Mouse (Mus musculus) heart, embryonic 12.5 days (tissue): Measurements from ENCODE around the gene Cblb. TPM values are rescaled to one million over a fixed set of nuclear protein-coding genes. Genes with fewer than 3 reads are reported as not detected.

Experiments
- ATAC-seq: fragments of 200-750 bp; cut with Nextera tagmentation; 2 replicates; pipeline ENCODE4 v1.8.0; 2017; ENCODE audit warnings: moderate TSS enrichment, moderate library complexity; ENCODE audit not compliant: insufficient number of reproducible peaks, low FRiP score
- H3K27ac ChIP-seq: fragments of 300-500 bp; sonication (generic); 2 replicates; pipeline ENCODE4 v1.5.1; 2016; ENCODE audit warnings: mild to moderate bottlenecking, moderate library complexity; ENCODE audit not compliant: poor library complexity, severe bottlenecking
- H3K27me3 ChIP-seq: fragments of 300-500 bp; sonication (generic); replicated peaks from 2 replicates; pipeline ENCODE4 v1.6.1; 2016; ENCODE audit warnings: mild to moderate bottlenecking, moderate library complexity
- H3K36me3 ChIP-seq: fragments of 300-500 bp; sonication (generic); 2 replicates; pipeline ENCODE4 v1.6.1; 2016; ENCODE audit warnings: mild to moderate bottlenecking, moderate library complexity
- H3K4me1 ChIP-seq: fragments of 300-500 bp; sonication (generic); replicated peaks from 2 replicates; pipeline ENCODE4 v1.6.1; 2016; ENCODE audit warnings: mild to moderate bottlenecking
- H3K4me2 ChIP-seq: fragments of 300-500 bp; sonication (generic); 2 replicates; pipeline ENCODE4 v1.6.1; 2016; ENCODE audit warnings: mild to moderate bottlenecking, moderate library complexity
- H3K4me3 ChIP-seq: fragments of 300-500 bp; sonication (generic); 2 replicates; pipeline ENCODE4 v1.5.1; 2016; ENCODE audit warnings: mild to moderate bottlenecking
- H3K9ac ChIP-seq: fragments of 300-500 bp; sonication (generic); 2 replicates; pipeline ENCODE4 v1.6.1; 2016; ENCODE audit warnings: mild to moderate bottlenecking, moderate library complexity
- H3K9me3 ChIP-seq: fragments of 300-500 bp; sonication (generic); replicated peaks from 2 replicates; pipeline ENCODE4 v1.6.1; 2016; ENCODE audit warnings: mild to moderate bottlenecking, moderate library complexity
- WGBS: fragments of 180-500 bp; shearing (Covaris S2); methylation state at CpG from one replicate; pipeline ENCODE4 v1.1.7; 2016; 5-methylcytosine and 5-hydroxymethylcytosine counted together
- polyA plus RNA-seq: library from polyadenylated mRNA; unstranded; fragments of >200 nt; fragmentation: Nextera tagmentation; extraction: Ambion mirVana; gene quantifications from 2 replicates; pipeline ENCODE4 v1.2.1, GENCODE M21; 2016

Cblb gene
- polyA plus RNA-seq, 1 experiment from 2014 or later: 15.4 TPM

DNA sequence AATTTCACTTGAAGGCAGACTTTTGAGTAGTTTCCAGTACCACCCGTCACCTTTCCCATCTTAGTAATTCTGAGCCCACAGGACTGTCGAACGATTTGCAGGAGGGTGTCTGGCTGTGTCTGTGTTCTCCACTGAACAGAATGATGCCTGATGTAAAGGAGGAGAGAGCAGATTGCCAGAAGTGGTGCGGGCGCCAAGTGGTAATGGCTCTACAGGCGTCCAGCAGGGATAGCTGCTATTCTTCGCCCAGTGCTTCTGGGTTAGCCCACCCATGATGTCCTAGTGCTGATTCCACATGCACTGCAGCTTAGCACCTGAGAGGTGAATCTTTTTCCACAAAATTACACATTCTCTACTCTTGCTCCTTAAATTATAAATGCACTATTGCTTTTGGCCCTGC, 45.6 kb downstream of the Cblb start:
- no peak overlapping the region for H3K4me2 ChIP-seq
- no peaks in the 10 kb centered on the region for H3K27me3 ChIP-seq
- H3K4me1 ChIP-seq: peaks cover 54% of the 10 kb centered on the region
- no peak overlapping the region for H3K9ac ChIP-seq
- WGBS: 52% methylated on average over 7 of the region's 7 CpGs
- H3K27ac ChIP-seq: 0 out of 2 replicates have a peak overlapping the region, but pooled peaks have one; percentile 33
- H3K4me3 ChIP-seq: no peak overlapping the region
- no peaks in the 10 kb centered on the region for H3K36me3 ChIP-seq
- no peaks in the 10 kb centered on the region for H3K9me3 ChIP-seq
- no peak for ATAC-seq

DNA sequence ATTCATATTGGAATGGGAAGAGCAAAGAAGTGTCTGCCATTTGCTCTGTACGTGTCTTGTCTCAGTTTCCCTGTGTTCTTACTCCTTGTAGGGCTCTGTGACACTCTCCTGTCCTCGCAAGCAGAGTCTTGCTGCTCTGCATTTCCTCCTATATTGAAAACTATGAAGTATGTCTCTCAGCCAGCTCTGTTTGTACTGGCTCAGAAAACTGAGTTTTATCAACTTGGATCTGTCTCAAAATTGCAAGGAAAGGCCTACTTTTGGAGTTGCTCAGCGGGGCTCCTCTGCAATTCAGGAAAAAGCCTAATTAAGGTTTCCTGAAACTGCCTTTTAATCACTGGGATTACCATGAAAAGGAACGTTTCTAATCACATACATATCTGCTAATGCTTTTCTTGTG, 46.9 kb downstream of the Cblb start:
- no peaks in the 10 kb centered on the region for H3K9me3 ChIP-seq
- no peak for ATAC-seq
- H3K4me1 ChIP-seq: peaks cover 48% of the 10 kb centered on the region
- H3K36me3 ChIP-seq: no peaks in the 10 kb centered on the region
- H3K27me3 ChIP-seq: no peaks in the 10 kb centered on the region
- no peak overlapping the region for H3K27ac ChIP-seq
- H3K9ac ChIP-seq: no peak overlapping the region
- 63% methylated on average over 4 of the region's 4 CpGs for WGBS
- no peak overlapping the region for H3K4me2 ChIP-seq
- no peak overlapping the region for H3K4me3 ChIP-seq

DNA sequence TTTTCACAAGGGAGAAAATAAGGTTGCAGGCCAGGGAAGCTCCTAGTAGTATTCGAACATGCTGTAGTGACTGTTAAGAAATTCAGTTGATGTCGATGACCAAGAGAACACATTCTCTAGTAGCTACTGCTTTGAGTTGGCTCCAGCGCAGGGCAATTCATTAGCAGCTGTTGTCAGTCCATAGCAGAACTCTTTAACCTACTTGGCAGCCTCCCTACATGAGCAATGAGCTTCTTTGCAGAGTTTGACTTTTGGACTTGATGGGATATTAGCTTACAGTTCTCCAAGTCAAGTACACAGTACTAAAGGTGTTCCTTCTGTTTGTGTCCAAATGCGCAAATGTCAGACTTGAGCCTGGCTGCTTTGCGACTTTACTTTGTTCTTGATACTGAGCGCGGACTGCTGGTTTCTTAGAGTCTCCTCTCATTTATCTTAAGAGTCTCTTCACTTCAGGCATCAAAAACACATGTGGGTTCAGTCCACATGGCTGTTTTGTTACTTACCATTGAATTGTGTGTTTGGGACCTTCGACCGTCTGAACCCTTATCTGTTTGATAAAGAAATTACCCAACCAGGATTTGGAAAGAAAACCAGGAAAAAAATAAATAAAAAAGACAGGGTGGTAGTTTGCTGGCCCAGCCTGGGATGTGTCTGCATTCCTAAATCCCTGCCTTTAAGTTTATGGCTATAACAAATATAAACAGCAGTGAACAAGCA, 47.9 kb downstream of the Cblb start:
- 54% methylated on average over 9 of the region's 9 CpGs for WGBS
- peaks cover 43% of the 10 kb centered on the region for H3K4me1 ChIP-seq

DNA sequence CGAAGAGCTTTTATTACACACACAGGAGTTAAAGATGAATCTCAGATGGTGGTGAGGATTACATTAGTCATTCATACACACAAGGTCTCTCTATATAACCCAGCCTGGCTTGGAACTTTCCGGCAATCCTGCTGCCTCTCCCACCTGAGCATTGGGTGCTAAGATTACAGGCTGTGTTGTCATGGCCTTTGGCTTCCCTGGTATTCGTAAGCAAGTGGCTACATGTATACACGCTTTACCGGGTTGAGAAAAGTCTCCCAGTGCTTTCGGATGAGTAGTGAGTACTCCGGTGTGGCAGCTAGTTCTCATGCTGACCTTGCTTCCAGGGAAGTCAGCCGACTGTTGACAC, 48.4 kb downstream of the Cblb start:
- H3K9me3 ChIP-seq: no peaks in the 10 kb centered on the region
- no peak for ATAC-seq
- WGBS: 89% methylated on average over 8 of the region's 8 CpGs
- H3K9ac ChIP-seq: no peak overlapping the region
- peaks cover 43% of the 10 kb centered on the region for H3K4me1 ChIP-seq
- H3K27me3 ChIP-seq: no peaks in the 10 kb centered on the region
- no peak overlapping the region for H3K4me3 ChIP-seq
- H3K27ac ChIP-seq: 0 out of 2 replicates have a peak overlapping the region, but pooled peaks have one; percentile 21
- no peak overlapping the region for H3K4me2 ChIP-seq
- H3K36me3 ChIP-seq: no peaks in the 10 kb centered on the region

More for the DNA sequence above, 47.9 kb downstream of the Cblb start:
- H3K9me3 ChIP-seq: no peaks in the 10 kb centered on the region
- no peaks in the 10 kb centered on the region for H3K27me3 ChIP-seq
- no peaks in the 10 kb centered on the region for H3K36me3 ChIP-seq
- no peak overlapping the region for H3K4me3 ChIP-seq
- no peak overlapping the region for H3K27ac ChIP-seq
- no peak for ATAC-seq
- H3K4me2 ChIP-seq: no peak overlapping the region
- H3K9ac ChIP-seq: no peak overlapping the region

DNA sequence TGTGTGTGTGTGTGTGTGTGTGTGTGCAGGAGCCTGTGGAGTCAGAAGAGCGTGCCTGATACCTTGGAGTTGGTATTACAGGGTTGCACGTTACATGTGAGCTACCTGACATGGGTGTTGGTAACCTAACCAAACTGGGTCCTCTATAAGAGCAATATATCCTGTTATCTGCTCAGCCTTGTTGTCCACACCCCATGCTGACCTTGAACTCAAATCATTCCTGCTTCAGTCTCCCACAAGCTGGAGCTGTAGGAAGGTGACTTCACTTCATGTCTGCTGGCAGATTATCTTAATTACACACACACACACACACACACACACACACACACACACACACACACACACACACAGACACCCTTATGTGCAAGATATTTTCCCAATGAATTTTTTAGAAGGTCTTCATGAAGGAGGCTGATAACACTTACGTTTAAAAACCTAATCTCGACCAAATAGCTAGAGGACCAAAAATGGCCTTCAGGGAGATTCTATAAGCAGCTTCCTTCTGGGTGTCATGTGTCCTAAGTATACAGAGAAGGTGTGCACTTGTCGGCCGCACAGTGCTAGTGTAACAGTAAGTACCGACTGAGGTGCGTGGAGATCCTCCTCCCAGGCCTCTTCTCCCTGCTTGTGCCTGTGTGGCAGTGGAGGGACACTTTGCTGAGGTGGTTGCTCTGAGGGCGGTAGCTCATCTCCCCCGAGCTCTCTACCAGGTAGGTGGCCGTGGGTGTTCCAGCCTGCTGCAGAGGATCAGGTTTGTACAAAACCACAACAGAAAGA, 49.8 kb downstream of the Cblb start:
- H3K4me2 ChIP-seq: no peak overlapping the region
- no peaks in the 10 kb centered on the region for H3K36me3 ChIP-seq
- no peaks in the 10 kb centered on the region for H3K9me3 ChIP-seq
- H3K4me3 ChIP-seq: no peak overlapping the region
- no peak overlapping the region for H3K27ac ChIP-seq
- no peak overlapping the region for H3K9ac ChIP-seq
- WGBS: 67% methylated on average over 11 of the region's 11 CpGs
- no peaks in the 10 kb centered on the region for H3K27me3 ChIP-seq
- ATAC-seq: no peak
- peaks cover 40% of the 10 kb centered on the region for H3K4me1 ChIP-seq

DNA sequence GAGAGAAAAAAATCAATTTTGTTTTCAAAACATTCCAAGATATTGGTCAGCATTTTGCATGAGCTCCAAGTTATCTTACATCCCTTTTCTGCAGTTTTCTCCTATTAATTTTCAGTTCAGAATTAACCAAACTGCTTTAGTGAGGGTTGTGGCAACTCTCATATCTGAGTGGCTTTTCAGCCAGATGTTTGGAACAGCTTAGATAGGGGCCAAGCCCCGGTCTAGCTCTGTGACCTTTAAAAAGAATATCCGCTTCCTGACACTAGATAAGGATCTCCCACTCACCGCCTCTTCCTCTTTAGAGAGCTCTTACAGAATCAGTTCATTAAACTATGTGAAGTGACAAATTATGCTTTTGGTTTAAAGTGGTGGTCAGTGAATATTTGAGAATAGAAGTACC, 50.7 kb downstream of the Cblb start:
- no peak overlapping the region for H3K4me3 ChIP-seq
- H3K9me3 ChIP-seq: no peaks in the 10 kb centered on the region
- no peak overlapping the region for H3K9ac ChIP-seq
- 6% methylated on average over 3 of the region's 3 CpGs for WGBS
- H3K27me3 ChIP-seq: no peaks in the 10 kb centered on the region
- no peak overlapping the region for H3K27ac ChIP-seq
- no peaks in the 10 kb centered on the region for H3K36me3 ChIP-seq
- H3K4me2 ChIP-seq: no peak overlapping the region
- peaks cover 42% of the 10 kb centered on the region for H3K4me1 ChIP-seq
- no peak for ATAC-seq

GRCm38 (mm10) chr16:52086793-52087450, 55.9 kb downstream of the Cblb start:
- no peak for ATAC-seq
- WGBS: 79% methylated on average over 9 of the region's 9 CpGs

GRCm38 (mm10) chr16:52089354-52089753, 58.3 kb downstream of the Cblb start:
- Histone ChIP-seq H3K4me2 (no peak overlapping the region), H3K4me3 (no peak overlapping the region), H3K4me1 (peaks cover 22% of the 10 kb centered on the region), H3K27me3 (no peaks in the 10 kb centered on the region), H3K36me3 (peaks cover 7% of the 10 kb centered on the region; the same call in 1 of the 2 replicates), H3K9me3 (no peaks in the 10 kb centered on the region), H3K27ac (no peak overlapping the region), H3K9ac (no peak overlapping the region)
- ATAC-seq: no peak
- WGBS: 84% methylated on average over 4 of the region's 4 CpGs

More at GRCm38 (mm10) chr16:52086793-52087450, 55.9 kb downstream of the Cblb start:
- H3K36me3 ChIP-seq: peaks cover 7% of the 10 kb centered on the region; the same call in 1 of the 2 replicates
- H3K4me1 ChIP-seq: peaks cover 13% of the 10 kb centered on the region
- H3K9ac ChIP-seq: no peak overlapping the region
- H3K4me2 ChIP-seq: no peak overlapping the region
- H3K27me3 ChIP-seq: no peaks in the 10 kb centered on the region
- no peak overlapping the region for H3K27ac ChIP-seq
- H3K9me3 ChIP-seq: no peaks in the 10 kb centered on the region
- no peak overlapping the region for H3K4me3 ChIP-seq

- no peak overlapping the region for H3K9ac ChIP-seq
- WGBS: 74% methylated on average over 6 of the region's 6 CpGs
- peaks cover 7% of the 10 kb centered on the region; the same call in 1 of the 2 replicates for H3K36me3 ChIP-seq
- H3K27me3 ChIP-seq: no peaks in the 10 kb centered on the region
- ATAC-seq: no peak
- peaks cover 38% of the 10 kb centered on the region for H3K4me1 ChIP-seq
- no peak overlapping the region for H3K27ac ChIP-seq
- H3K4me3 ChIP-seq: no peak overlapping the region
- H3K9me3 ChIP-seq: no peaks in the 10 kb centered on the region
- no peak overlapping the region for H3K4me2 ChIP-seq
These were observed 59.9 kb downstream of the Cblb start for GRCm38 (mm10) chr16:52090899-52091298.

GRCm38 (mm10) chr16:52093325-52094253, 62.6 kb downstream of the Cblb start:
- WGBS: 67% methylated on average over 9 of the region's 9 CpGs

More at GRCm38 (mm10) chr16:52093325-52094253, 62.6 kb downstream of the Cblb start:
- ATAC-seq: no peak
- Histone ChIP-seq H3K4me2 (no peak overlapping the region), H3K27ac (peak overlapping the region; percentile 77; the same call in 1 of the 2 replicates), H3K9ac (no peak overlapping the region), H3K27me3 (no peaks in the 10 kb centered on the region), H3K36me3 (peaks cover 7% of the 10 kb centered on the region; the same call in 1 of the 2 replicates), H3K9me3 (no peaks in the 10 kb centered on the region), H3K4me3 (no peak overlapping the region), H3K4me1 (peaks cover 33% of the 10 kb centered on the region)
